Mouse (Mus musculus) C2C12 (cell line): ENCODE results near the gene Pds5b. TPM values are rescaled to one million over a fixed set of nuclear protein-coding genes. Genes with fewer than 3 reads are reported as not detected.
"Not testable (repeated sequence)": the region's sequence is repeated elsewhere in the genome, so short reads cannot be mapped to it uniquely, and the experiment has no call there.

Experiments
- H3K27me3 ChIP-seq: one replicate; pipeline ENCODE4 v1.6.1; 2011; ENCODE audit not compliant: control insufficient read depth, insufficient read depth, insufficient read length
- H3K36me3 ChIP-seq: one replicate; pipeline ENCODE4 v1.6.1; 2011; ENCODE audit not compliant: control insufficient read depth, insufficient read depth
- H3K4me3 ChIP-seq: one replicate; pipeline ENCODE4 v1.5.1; 2011; ENCODE audit warnings: mild to moderate bottlenecking, control low read depth; ENCODE audit not compliant: poor library complexity, insufficient read depth, severe bottlenecking
- H3K79me2 ChIP-seq: one replicate; pipeline ENCODE4 v1.6.1; 2011; ENCODE audit not compliant: control insufficient read depth, insufficient read depth
- H3K79me3 ChIP-seq: one replicate; pipeline ENCODE4 v1.6.1; 2011; ENCODE audit warnings: low read depth, control low read depth
- H3ac ChIP-seq: one replicate; pipeline ENCODE3; 2011; ENCODE audit warnings: low read depth; ENCODE audit not compliant: control insufficient read depth, insufficient read length
- CEBPB ChIP-seq: IDR thresholded peaks from one replicate; pipeline ENCODE4 v1.6.1; 2011; ENCODE audit warnings: low read depth, mild to moderate bottlenecking, control low read depth, moderate library complexity
- CTCF ChIP-seq: IDR thresholded peaks from one replicate; pipeline ENCODE4 v1.5.1; 2011; ENCODE audit not compliant: control insufficient read depth, insufficient read depth, insufficient read length
- FOSL1 ChIP-seq: IDR thresholded peaks from one replicate; pipeline ENCODE4 v1.8.0; 2011; ENCODE audit warnings: mild to moderate bottlenecking, low read length; ENCODE audit not compliant: poor library complexity, insufficient read depth, severe bottlenecking
- MAX ChIP-seq: IDR thresholded peaks from one replicate; pipeline ENCODE4 v1.6.1; 2011; ENCODE audit warnings: mild to moderate bottlenecking, control low read depth
- MYOD1 ChIP-seq: IDR thresholded peaks from one replicate; pipeline ENCODE4 v1.6.1; 2011; ENCODE audit warnings: low read depth; ENCODE audit not compliant: control insufficient read depth, insufficient read length
- MYOG ChIP-seq: IDR thresholded peaks from one replicate; pipeline ENCODE4 v1.6.1; 2011; ENCODE audit not compliant: control insufficient read depth, insufficient read length; ENCODE audit errors: extremely low read depth
- USF1 ChIP-seq: IDR thresholded peaks from one replicate; pipeline ENCODE4 v1.6.1; 2011; ENCODE audit warnings: low read depth, mild to moderate bottlenecking, control low read depth, moderate library complexity
- polyA plus RNA-seq: library from polyadenylated mRNA; unstranded; fragments of >200 nt; fragmentation: generic; extraction: Trizol; gene quantifications from one replicate; pipeline ENCODE4 v1.2.1, GENCODE M21; 2012; ENCODE audit warnings: missing spikeins

Gene Pds5b
- polyA plus RNA-seq, 1 experiment: 7.9 TPM

GRCm38 (mm10) chr5:150690685-150691084, 17.1 kb downstream of the Pds5b start:
- H3K4me3 ChIP-seq: no peak overlapping the region
- peaks cover 10% of the 10 kb centered on the region for H3K36me3 ChIP-seq
- TF ChIP-seq MAX: no peak
- H3ac ChIP-seq: no peak overlapping the region
- H3K79me2 ChIP-seq: peaks cover 99% of the 10 kb centered on the region
- H3K79me3 ChIP-seq: peaks cover 82% of the 10 kb centered on the region
- H3K27me3 ChIP-seq: no peaks in the 10 kb centered on the region

- no peak overlapping the region for H3K4me3 ChIP-seq
- H3K79me3 ChIP-seq: peaks cover 76% of the 10 kb centered on the region
Measured at GRCm38 (mm10) chr5:150693277-150693676, 19.7 kb downstream of the Pds5b start.

GRCm38 (mm10) chr5:150702714-150703113, 29.2 kb downstream of the Pds5b start:
- TF ChIP-seq FOSL1: no peak
- TF ChIP-seq USF1: no peak
- no peak for TF ChIP-seq MAX
- no peak for TF ChIP-seq MYOD1
- TF ChIP-seq MYOG: no peak
- no peak for TF ChIP-seq CEBPB
- TF ChIP-seq CTCF: no peak
- H3K4me3 ChIP-seq: no peak overlapping the region
- peaks cover 12% of the 10 kb centered on the region for H3K36me3 ChIP-seq
- peaks cover 88% of the 10 kb centered on the region for H3K79me2 ChIP-seq
- H3K79me3 ChIP-seq: peaks cover 56% of the 10 kb centered on the region
- H3ac ChIP-seq: no peak overlapping the region
- no peaks in the 10 kb centered on the region for H3K27me3 ChIP-seq

More at GRCm38 (mm10) chr5:150693277-150693676, 19.7 kb downstream of the Pds5b start:
- Histone ChIP-seq H3K79me2 (peaks cover 99% of the 10 kb centered on the region), H3K27me3 (no peaks in the 10 kb centered on the region), H3ac (no peak overlapping the region), H3K36me3 (peaks cover 10% of the 10 kb centered on the region)
- TF ChIP-seq FOSL1 (no peak), USF1 (no peak), MYOG (no peak), MAX (no peak), CTCF (no peak), MYOD1 (no peak), CEBPB (no peak)

- Histone ChIP-seq H3K79me2 (peaks cover 100% of the 10 kb centered on the region), H3K79me3 (peaks cover 67% of the 10 kb centered on the region)
- H3K4me3 ChIP-seq, H3K27me3 ChIP-seq, H3ac ChIP-seq, H3K36me3 ChIP-seq: not testable (repeated sequence)
Measured at GRCm38 (mm10) chr5:150706651-150707050, 33.1 kb downstream of the Pds5b start.

GRCm38 (mm10) chr5:150707181-150707580, 33.6 kb downstream of the Pds5b start:
- H3ac ChIP-seq, H3K4me3 ChIP-seq, H3K27me3 ChIP-seq, H3K36me3 ChIP-seq: not testable (repeated sequence)
- Histone ChIP-seq H3K79me3 (peaks cover 69% of the 10 kb centered on the region), H3K79me2 (peaks cover 99% of the 10 kb centered on the region)

GRCm38 (mm10) chr5:150711503-150711902, 38.0 kb downstream of the Pds5b start:
- H3ac ChIP-seq: no peak overlapping the region
- no peaks in the 10 kb centered on the region for H3K27me3 ChIP-seq
- TF ChIP-seq MYOG (no peak), CTCF (no peak), CEBPB (no peak), MYOD1 (no peak), USF1 (no peak), FOSL1 (no peak), MAX (no peak)
- peaks cover 99% of the 10 kb centered on the region for H3K79me2 ChIP-seq
- no peaks in the 10 kb centered on the region for H3K36me3 ChIP-seq
- no peak overlapping the region for H3K4me3 ChIP-seq
- H3K79me3 ChIP-seq: peaks cover 79% of the 10 kb centered on the region

GRCm38 (mm10) chr5:150713431-150713830, 39.9 kb downstream of the Pds5b start:
- H3K79me3 ChIP-seq: peaks cover 71% of the 10 kb centered on the region
- H3K36me3 ChIP-seq: no peaks in the 10 kb centered on the region
- H3K27me3 ChIP-seq: no peaks in the 10 kb centered on the region
- H3K79me2 ChIP-seq: peaks cover 97% of the 10 kb centered on the region
- no peak overlapping the region for H3ac ChIP-seq
- TF ChIP-seq MYOG (no peak), FOSL1 (no peak), CEBPB (no peak), CTCF (no peak), MYOD1 (no peak), USF1 (no peak), MAX (no peak)
- H3K4me3 ChIP-seq: no peak overlapping the region
